Mouse (Mus musculus) liver, embryonic 14.5 days (tissue): ENCODE measurements at regions not wholly inside any gene's neighbourhood (a gene's known extent, or its start where the extent isn't known, plus 50 kb on each side); places are given as distances from the start of the nearest gene placed in this dataset.

ENCODE experiments used
- CTCF ChIP-seq: IDR thresholded peaks from 2 replicates; pipeline ENCODE4 v1.5.1; 2016; ENCODE audit warnings: antibody characterized with exemption, low read depth, control low read depth
- EP300 ChIP-seq: IDR thresholded peaks from 2 replicates; pipeline ENCODE4 v1.6.1; 2016; ENCODE audit warnings: antibody characterized with exemption, low read depth

GRCm38 (mm10) chr4:64723296-64723695, 400.7 kb upstream of the Pappa start:
- no peak for TF ChIP-seq CTCF
- TF ChIP-seq EP300, result no peak
